Mouse (Mus musculus): Measurements from ENCODE around the gene Lrrc8c. TPM values are rescaled to one million over a fixed set of nuclear protein-coding genes. Genes with fewer than 3 reads are reported as not detected.

Gene Lrrc8c
- total RNA-seq, 4 experiments from 2014 or later: 4.7 to 8.1 (median 5.5) TPM

DNA sequence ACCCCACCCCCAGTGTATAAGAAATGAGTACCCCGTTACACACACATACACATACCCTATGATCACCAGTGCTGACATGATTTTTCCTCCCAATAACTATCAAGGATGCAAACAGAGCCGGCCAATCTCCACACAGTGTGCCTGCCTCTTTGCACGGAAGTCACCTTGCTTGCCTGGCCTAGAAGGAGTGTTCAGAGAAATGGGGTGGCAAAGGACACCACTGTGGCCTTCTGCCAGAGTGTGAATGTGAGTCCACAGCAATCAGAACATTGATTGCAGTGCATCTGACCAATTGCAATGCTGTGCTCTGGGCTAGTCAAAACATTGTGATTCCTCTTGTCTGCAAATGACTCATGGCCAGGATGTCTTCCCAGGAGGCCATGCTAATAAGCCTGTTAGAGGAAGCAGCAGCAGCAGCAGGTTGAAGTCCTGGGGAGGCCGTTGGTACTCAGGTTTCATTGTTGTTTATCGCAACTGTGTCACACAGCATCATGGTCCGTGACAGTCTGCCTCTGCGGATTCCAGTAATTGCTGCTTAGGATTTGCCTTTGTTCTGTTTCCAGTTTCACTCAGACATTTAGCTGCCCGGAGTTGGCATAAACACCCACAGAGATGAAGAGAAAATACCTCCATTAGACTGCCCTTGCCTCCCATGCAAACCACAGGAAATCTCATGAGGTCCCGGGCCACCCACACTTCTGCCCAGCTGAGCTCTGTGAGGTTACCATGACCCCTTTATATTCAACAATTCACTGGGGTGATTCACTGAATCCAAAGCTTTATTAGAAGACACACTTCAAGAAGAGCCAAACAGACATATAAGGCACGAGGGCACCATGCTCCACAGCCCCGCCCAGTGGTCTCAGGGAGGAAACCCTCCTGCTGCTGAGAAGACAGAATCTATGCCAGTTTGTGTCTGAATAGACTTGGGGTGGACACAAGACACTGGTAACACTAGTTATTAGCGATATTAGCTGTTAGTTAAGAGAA is 18.8 kb upstream of the Lrrc8c start:
- no peak for DNase-seq (ENCODE audit: low spot score in 2 of 2)

DNA sequence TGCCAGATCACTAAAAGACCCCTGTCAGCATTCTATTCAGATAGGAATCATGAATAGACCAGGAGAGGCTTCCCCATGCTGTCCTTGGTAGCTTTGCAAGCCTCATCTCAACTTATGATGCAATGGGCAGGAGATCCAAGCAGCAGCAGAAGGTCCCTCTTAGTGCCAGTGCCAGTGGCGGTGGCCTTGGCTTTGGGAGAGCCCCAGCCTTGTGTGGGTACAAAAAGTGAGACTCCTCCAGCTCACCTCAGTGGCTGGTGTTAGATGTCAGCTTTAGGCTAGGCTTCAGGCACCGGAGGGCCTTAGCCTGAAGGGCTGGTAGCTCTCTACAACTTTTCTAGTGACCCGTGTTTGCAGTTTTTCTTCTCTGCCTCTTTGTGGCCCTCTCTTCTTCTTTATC is 18.1 kb upstream of the Lrrc8c start:
- DNase-seq (ENCODE audit: low spot score in 2 of 2): no peak

DNA sequence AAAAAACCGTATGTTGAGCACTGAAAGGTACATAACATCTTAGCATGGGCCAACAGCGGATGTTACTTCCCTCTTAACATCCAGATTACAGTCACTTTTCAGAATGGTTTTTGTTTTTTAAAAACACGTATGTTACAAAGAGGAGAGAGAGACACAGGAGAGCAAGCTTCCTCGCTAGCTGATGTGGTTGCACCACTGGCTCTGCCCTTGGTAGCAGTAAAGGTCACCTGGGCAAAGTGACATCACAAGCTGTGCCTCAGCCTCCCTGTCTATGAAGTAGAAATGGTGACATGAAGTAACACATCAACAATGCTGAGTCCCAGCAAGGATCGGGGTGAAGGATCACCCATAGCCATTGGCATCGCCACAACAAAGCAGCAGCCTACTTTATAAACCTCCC is 10.4 kb upstream of the Lrrc8c start:
- no peak for DNase-seq (ENCODE audit: low spot score in 2 of 2)

DNA sequence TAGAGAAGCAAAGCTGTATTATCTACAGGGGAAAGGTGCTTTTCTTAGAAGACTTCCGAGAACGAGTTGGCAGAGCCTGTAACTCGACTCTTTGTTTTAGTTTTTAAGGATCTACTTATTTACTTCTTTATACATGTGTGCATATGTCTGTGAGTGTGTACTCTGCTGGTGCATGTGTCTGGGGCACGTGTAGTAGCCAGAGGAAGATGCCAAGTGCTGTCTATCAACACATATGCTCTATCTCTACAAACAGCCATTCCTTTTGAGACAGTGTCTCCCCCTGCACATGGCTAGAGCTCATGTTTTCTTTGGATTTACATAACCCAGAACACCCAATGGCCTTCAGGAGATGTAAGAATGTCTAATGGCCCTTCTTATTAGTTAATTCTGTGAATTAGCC is 6.9 kb upstream of the Lrrc8c start:
- no peak for DNase-seq (ENCODE audit: low spot score in 2 of 2)

DNA sequence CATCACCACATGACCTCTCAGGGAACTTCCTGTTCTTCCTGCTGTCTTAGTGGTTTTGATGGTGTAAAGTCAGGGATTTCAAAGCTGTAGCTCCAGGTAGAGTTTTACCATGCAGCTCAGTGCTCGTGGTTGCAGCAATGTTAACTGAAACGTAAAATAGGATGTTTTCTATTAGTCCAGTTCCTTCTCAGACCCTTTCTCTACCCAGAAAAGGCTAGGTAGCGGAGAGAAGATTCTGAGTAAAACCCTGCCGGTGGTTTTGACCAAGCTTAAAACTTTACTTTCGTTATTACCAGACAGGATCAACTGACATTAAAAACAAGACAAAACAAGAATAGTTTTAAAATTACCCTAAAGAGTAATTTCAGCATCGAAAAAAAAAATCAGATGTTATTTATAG is 3.7 kb upstream of the Lrrc8c start:
- DNase-seq (ENCODE audit: low spot score in 2 of 2): no peak

DNA sequence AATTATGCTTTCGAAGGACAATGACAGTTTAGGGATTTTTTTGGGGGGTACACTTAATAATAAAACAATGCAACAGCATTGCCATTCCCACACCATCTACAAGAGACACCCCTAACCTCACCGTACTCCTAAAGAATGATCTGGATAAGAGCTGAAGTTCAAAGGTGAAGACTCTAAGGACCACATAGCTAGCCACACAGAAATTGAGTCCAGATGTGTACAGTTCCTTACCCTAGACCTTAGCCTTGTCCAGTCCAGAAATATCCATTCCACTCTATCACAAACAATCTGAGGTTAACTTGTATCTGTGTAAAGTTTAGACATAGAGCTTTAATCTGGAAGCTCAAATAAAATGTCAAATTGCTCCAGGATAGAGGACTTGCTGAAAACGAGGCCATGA is 2.9 kb upstream of the Lrrc8c start:
- DNase-seq (ENCODE audit: low spot score in 2 of 2): no peak

DNA sequence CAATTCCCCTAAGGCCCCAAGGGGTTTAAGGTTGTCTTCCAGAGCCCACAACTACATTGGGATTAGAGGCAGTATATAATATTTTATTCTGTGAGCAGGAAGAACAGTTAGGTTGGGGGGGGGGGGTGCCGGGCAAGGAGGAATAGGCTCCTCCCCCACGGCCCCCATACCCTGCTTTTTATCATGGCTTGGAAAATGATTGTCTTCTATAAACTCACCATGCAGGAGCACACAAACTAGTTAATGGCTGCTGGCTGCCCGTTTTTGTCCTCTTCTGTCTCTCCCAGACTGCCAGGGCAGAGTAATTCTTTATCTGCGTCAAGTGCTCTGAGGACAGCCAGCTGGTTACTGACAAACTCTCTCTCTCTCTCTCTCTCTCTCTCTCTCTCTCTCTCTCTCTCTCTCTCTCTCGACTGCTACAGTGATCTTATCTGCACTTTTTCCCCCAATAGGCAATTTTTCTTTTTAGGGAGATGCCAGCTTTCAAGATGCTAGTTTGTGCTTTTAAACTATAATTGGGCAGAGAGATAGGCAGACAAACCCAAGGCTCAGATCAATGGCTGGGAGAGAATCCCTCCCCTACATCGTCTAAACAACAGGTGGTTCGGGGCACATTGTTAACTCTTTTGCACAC is 1.1 kb upstream of the Lrrc8c start:
- DNase-seq (ENCODE audit: low spot score in 2 of 2): no peak

DNA sequence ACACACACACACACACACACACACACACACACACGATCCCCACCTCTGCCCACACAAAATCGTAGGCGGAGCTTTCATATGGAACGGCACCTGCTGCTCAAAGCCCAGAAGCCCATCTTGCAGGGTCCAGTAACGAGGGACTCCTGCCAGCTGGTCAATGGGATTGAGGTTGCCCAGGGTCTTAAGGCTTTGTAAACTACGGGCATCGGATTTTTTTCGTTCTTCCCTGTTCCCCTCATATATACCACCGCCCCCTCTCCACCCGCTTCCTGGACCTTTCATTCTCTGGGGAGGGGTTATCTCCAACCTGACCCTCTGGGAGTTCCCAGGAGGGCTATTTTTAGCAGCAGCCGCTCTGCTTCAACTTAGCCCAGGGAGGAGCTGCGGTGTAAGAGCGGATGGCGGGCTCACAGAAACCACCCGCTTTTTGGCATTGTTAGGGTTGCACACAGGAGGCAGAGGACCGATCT is 527 bp upstream of the Lrrc8c start:
- DNase-seq (ENCODE audit: low spot score in 2 of 2): no peak

DNA sequence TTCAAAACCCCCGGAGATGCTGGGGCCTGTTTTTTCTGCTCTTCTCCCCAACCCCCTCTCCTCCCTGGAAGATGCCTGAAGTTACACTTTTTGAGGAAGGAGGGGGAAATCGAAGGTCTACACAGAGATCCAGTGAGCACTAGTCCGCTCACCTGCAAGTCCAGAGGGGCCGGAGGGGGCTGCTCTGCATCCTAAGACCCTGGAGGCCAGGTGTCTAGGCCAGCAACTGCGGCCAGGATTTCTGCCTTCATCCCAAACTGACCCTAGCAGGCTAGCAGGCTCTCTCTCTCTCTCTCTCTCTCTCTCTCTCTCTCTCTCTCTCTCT is 750 bp downstream of the Lrrc8c start:
- DNase-seq (ENCODE audit: low spot score in 2 of 2): no peak

DNA sequence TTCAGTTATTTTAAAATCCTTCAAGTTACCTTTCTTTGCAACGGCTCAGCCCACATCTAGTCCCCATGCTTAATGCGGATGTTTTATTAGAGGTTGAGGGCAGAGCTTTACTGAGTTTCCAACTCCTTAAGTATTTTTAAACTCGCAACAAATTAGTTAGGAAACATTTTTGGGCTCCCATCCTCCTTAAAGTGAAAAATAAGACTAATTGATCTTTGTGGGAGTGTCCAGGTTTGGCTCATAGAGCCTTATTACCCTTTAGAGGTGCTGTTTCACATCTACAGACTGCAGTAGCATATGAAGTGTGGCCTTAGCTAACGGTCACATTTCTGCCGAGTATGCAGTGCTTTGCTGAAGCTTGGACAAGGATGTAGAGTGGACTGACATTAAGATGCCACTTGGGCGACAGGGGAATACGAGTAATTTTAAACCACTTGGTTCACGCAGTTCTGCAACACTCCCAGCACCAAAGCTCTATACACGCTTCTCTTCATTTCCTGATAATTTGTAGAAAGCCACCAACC is 1.3 kb downstream of the Lrrc8c start:
- DNase-seq (ENCODE audit: low spot score in 2 of 2): no peak

DNA sequence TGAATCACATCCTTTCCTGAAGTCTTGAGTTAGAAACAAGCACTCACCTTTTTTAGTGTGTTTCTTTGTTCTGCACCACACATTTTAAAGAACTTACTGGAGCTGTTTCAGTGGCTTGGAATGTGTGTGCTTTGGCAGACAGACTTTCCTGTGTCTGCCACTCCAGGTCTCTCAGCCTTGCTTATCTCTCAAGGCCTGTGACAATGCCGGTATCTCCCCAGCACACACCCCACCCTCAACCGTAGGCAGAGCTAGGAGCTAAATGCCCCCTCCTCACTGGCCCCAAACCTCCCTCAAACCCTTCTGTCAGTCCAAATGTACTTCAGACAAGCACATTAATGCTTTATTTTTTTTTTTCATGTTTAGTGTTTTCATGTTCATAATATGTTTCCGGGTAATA is 4.3 kb downstream of the Lrrc8c start:
- DNase-seq (ENCODE audit: low spot score in 2 of 2): no peak

DNA sequence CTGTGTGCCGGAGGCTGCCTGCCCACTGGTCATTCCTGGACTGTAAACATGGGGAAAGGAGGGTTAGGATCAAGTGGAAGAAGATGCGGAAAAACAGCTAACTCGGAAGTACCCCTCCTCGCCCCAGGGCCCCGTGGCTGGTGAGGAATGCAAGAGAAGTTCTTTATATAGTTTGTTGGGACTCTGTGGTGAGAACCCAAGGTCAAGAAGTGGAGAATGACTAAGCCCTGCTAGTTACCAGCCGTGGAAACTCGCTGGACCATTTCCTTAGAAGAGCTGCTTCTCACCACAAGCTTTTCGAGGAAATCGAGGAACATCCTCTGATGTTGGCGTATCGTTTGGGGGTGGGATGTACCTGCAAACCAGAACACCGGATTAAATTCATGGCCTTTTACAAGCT is 5.8 kb downstream of the Lrrc8c start:
- no peak for DNase-seq (ENCODE audit: low spot score in 2 of 2)

DNA sequence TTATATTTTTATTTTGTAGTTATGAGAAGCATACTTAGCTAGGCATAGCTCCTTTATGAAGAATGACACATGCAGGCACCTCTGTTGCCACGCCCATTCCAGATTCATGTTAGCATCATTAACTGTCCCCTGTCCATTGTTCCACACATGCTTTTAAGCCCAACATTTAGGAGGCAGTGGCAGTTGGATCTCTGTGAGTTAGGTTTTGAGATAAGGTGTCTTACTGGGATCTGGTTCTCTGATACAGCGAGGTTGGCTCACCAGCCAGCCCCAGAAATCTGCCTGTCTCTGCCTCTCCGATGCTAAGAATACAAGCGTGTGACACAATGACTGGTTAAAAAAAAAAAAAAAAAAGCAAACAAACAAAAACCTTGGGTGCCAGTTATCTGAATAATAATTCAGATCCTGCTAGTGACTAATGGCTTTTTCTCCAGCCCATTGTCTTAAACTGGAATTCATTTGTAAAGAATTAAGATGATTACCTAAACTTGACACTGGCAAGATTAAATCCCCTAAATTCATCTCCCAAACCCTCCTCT is 7.0 kb downstream of the Lrrc8c start:
- no peak for DNase-seq (ENCODE audit: low spot score in 2 of 2)

DNA sequence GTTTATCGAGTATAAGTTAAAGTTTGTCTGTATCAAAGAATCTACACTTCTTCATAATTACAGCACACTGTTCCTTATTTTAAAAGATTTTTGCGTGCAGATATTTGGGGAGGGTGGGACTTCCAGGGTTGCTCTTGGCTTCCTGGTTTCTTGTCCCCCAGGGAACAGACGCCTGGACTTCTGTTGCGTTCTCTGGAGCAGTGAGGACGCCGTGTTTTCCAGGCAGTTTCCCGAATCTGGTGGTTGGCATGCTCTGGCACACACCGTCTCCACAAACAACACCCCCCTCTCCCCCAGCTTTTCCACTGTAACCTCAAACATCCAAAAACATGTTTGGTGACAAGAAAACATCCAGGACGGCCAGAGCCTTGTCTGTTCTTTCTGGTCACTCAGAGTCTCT is 7.6 kb downstream of the Lrrc8c start:
- DNase-seq (ENCODE audit: low spot score in 2 of 2): no peak

DNA sequence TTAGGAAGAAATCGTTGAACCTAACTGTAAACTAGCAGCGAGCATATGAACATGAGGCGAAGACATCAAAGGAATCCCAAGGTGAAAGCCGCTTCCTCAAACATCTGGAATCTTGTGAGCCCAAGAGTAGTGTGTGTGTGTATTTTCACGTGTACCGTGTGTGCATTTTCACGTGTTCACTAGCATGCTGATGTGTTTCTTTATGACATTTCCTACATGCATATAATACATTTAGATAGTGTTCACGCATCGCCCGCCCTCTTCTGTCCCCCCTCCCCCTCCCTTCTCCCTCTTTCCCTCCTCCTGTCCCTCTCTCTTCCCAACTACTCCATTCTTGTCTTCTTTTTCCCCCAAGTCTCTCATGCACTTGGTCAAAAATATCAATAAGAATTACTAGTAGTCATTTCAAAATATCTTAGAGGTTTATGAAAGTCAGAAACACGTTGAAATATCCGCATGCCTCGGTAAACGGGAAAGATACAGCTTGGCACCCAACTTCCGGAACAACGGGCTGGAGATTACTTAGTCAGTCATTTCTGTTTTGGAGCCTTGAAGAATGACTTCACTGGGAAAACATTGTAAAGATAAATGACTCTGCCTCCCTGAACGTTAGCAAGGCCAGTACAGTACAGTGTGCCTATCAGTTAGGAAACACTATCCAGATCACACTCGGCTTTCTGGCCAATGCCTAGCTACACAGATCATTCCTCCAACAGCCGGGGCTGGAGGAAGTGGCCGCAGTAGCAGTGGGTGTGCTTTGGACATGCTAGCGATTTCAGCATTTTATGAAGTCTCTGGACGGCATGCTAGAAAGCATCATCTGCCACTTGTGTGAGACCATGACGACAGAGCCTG is 8.5 kb downstream of the Lrrc8c start:
- DNase-seq (ENCODE audit: low spot score in 2 of 2): no peak

DNA sequence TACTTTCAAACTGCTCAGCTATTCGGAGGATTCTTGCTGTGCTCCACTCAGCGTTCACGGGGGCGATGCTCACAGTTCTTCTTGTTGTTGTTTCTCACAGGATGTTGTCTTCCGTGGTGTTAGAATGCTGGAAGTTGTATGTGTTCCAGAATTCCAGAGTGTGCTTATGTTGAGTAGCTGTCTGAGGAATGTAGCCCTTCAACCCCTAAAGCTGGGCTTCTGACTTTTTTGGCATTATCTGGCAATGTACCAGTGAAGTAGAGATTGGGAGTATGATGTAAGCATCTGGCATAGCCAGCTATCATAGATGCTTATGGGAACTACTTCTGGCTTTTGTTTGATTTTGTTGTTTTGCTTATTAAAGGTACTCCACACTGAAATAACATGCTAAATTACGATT is 11.4 kb downstream of the Lrrc8c start:
- no peak for DNase-seq (ENCODE audit: low spot score in 2 of 2)

DNA sequence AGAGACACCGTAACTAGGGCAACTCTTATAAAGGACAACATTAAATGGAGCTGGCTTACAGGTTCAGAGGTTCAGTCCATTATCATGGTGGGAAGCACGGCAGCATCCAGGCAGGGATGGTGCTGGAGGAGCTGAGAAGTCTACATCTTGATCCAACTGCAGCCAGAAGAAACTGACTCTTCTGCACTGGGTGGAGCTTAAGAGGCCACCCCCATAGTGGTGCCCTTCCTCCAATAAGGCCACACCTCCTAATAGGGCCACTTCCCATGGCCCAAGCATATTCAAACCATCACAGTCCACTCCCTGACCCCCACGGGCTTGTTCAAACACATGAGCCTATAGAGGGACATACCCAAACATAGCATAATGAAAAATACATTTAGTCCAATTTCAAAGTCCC is 16.0 kb downstream of the Lrrc8c start:
- DNase-seq (ENCODE audit: low spot score in 2 of 2): no peak

DNA sequence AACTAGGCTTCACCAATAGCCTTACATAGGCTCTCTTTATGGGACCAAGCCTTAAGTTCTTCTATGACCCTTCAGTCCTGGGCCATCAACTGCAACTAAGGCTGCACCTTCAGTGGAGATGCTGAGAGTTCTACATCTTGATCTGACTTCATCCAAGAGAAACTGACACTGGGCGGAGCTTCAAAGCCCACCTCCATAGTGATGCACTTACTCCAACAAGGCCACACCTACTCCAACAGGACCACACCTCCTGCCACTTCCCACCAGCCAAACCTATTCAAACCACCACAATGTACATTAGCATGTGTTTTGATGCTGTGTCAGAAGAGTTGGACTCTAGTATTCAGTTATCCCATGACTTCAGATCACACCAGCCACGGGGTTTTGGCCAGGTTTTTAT is 17.0 kb downstream of the Lrrc8c start:
- no peak for DNase-seq (ENCODE audit: low spot score in 2 of 2)

DNA sequence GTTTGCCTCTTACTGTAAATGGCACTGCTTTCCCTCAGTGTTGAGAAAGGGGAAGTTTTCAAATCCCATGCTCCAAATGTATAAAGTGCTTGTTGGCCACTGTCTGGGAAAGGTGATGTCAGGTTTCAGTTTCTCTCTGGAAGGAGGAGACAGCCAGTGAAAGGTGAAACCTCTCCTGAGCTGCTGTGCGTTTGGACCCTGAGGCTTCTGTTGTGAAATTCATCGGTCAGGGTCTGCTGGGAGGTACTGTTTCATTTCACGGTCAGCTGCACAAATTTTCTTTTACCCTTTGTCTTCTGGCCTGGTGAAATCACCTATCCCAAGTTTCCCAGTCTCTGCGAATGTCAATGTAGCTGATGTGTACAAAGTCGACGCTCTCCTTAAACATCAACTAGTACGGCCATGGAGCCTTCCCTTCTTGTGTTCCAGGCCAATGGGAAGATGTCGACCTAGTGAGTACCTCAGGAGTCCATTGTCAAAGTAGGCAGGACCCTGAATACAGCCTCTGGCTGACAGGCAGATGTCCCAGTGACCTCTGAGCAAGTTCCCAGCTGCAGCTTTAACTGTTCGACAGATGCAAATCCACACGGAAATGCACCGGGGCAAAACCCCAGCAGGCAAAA is 18.0 kb downstream of the Lrrc8c start:
- DNase-seq (ENCODE audit: low spot score in 2 of 2): no peak

DNA sequence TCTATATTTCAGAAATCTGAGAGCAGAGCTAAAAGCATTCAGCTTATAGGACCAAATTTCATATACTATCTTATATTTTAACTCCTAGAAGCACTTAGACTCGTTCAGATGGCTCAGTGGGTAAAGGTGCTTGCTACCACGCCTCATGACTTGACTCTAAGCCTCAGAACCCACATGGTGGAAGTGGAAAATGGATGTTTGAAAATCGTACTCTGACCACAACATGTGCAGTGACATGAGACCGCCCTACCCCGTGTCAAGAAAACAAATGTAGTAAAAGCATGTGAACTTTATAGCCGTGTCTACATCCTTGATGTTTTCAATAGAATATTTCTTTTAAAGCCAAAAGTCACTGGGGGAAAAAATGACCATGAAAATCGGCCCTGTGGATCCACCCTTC is 21.9 kb downstream of the Lrrc8c start:
- no peak for DNase-seq (ENCODE audit: low spot score in 2 of 2)

DNA sequence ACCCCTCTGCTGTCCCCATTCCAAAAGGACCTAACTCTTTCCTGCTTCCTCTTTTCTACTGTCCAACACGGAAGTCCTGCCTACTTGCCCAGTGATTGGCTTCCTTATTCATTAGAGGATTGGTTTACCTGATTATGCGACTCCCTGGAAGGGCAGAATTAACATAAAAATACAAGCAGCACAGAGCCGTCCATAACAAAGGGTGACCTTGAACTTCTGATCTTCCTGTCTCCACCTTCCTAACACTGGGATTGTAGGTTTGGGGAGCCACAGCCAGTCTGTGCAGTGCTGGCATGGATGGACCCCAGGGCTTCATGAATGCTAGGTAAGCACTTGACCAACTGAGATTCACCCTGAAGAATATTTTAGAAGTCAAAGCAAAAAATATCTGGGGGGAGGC is 25.9 kb downstream of the Lrrc8c start:
- no peak for DNase-seq (ENCODE audit: low spot score in 2 of 2)

Data from gastrocnemius, adult 8-10 months (tissue).